Mouse (Mus musculus) layer of hippocampus, postnatal 10 days (tissue): ENCODE results near the gene Cdk20. TPM values are rescaled to one million over a fixed set of nuclear protein-coding genes. Genes with fewer than 3 reads are reported as not detected.
A peak's percentile ranks its signal among the peaks of the same experiment; 100 is the strongest.

Experiments
- DNase-seq, 2 experiments: peaks; one replicate each; pipeline ENCODE4 v3.0.0; 2021; ENCODE audit warnings: low spot score in 2 of 2
- long read RNA-seq: library from polyadenylated mRNA; stranded (forward); transcript quantifications from one replicate; pipeline ENCODE4 v2.0.0, GENCODE M21; 2023
- total RNA-seq, 2 experiments: library from RNA; stranded (reverse); gene quantifications; 2 replicates each; pipeline ENCODE4 v1.2.3; 2021

The Cdk20 gene
- 10 to 100 TPM; 12.9 to 14.8 TPM for total RNA-seq
- long read RNA-seq, full-length matches to known transcripts = 12 of 19 reads
- long read RNA-seq, partial matches to known transcripts = 4 of 19 reads
- long read RNA-seq, other reads (novel, unspliced or antisense) = 3 of 19 reads

DNA sequence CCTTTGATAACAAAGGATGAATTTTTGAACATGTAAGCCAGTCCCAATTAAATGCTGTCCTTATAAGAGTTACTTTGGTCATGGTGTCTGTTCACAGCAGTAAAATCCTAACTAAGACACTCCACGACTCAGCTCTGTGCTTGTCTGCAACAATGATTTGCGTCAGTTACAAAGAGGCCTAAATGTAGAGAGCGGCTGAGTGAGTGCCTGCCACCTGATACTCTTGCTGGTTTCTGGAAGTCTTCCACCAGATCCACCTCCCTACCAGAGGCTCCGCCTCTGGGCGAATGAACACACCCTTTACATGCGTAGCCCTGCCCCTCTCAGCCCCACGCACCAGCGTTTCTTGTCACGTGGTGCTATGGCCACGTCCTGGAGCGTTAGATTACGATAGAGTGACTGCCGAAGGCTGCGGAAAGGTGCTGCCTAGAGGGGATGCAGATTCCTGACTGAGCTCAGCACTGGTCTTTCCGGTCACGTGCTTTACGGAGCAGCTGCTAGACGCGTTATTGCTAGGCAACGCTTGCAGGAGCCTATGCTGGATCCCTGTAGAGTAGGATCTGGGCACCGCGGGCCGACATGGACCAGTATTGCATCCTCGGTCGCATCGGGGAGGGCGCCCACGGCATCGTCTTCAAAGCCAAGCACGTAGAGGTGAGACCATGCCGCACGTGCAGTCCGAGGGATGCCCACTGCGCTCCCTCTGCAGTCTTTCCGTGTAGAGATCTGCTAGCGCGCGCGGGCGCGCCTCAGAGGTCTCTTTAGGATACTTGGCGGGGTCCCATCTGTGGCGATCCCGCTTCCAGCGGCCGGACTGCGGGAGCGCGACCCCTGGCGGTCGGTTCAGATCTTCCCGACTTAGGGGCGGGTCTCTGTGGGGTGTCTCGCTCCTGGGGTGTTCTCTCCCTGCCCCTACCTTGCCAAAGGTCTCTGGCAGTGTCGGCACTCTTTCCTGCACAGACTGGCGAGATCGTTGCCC, at the start of gene Cdk20:
TSS of gene Cdk20 (plus strand) at position 298 of the 979 bp plus-strand sequence.
- DNase-seq = peak; percentile 86 to 88

DNA sequence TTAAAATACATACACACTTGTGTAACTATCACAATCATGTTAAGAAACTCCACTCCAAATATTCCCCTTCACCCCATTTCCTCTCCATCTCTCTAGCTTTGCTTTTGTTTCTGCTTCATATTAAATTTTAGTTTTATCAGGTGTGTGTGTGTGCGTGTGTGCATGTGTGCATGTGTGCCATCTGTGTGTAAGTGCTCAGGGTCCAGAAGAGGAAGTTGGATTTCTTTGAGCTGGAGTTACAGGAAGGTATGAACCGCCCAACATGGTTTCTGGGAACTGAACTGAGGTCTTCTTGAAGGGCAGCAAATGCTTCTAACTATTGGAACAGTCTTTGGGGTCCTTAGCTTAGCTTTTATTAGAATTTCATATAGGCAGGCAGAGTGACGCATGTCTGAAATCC, 47.2 kb upstream of the Cdk20 start:
- no peak for DNase-seq

DNA sequence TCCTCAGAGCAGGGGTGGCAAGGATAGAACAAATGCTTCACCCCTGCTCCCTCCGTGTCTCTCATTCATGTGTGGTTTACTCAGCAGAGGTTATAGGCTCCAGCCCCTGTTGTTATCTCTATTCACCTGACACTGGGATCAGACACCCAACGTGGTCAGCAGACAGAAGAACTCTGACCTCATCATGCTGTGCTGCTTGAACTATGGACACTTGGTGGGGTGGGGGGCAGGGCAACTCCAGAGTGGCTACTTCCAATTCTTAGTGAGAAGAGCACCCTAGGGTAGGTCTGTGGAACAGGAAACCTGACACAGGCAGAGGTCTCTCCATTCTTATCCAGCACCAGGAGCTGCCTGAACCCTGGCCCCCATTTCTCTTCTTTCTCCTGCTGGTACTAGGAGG, 46.1 kb upstream of the Cdk20 start:
- DNase-seq = no peak

DNA sequence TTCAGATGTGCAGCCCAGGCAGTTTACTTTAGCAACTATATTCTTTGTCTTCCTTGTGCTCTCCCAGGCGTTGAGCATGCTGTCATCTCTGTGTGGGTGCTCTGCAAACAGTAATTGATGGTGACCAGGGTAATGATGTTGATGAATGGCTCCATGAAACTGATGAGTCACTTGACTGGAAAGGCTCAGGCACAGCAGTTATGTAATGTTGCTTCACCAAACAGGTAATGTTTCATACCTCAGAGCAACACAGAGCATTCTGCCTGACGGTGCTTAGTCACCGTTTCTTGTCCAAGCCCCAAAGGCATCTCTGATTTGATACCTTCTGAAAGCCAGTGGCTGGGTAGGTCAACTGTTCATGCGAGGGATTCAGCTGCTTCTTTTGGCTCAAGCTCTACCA, 43.7 kb upstream of the Cdk20 start:
- no peak for DNase-seq

DNA sequence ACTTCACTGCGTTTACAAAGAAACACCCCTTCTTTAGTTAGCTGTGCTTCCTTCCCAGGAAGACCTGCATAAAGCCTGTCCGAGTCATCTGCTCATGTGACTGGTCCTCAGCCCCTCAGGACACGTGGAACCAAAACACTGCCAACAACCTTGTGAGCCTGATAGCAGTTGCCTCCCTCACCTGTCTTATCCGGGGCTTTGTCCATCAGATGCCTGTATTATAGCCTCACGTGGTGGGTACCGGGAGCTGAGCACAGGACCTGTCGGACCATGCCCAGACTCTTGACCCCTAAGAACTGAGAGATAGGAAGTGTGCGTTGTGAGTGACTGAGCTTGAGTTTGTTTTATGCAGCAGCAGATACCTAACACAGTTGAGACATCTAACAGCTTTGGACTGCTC, 35.1 kb upstream of the Cdk20 start:
- no peak for DNase-seq

DNA sequence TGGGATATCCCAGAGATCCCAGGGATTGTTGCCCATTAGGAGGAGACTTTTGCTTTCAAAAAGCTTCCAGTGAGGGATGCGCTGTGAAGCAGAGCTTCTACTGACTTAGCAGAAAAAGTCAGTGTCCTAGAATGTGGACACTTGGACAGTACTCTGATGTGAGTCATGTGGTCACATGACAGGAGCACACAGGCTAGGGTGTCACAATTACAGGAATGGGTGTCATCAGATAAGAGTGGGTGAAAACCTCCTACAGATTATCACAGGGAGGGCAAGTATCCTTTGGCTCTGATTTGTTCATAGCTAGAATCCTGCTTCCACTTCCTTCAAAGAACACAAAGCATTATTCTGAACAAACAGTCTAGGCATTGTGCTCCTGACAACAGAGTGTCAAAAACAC, 34.0 kb upstream of the Cdk20 start:
- no peak for DNase-seq

DNA sequence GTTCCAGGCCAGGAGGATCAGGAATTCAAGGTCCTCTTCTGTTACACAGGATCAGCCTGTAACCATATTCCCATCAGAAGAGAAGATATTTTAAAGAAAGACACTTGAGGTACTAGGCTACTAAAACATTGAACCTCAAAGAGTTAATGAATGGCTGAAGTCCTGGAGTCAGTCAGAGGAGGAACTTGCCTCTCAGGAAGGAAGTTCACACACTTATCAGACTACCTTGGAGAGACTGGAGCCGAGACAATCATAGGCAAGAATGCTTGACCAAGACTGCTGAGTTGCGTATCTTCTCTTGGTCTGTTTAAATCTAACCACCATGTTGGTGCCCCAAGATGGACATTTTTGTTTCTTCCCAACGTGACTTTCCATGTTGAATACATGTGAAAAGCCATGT, 32.2 kb upstream of the Cdk20 start:
- no peak for DNase-seq

DNA sequence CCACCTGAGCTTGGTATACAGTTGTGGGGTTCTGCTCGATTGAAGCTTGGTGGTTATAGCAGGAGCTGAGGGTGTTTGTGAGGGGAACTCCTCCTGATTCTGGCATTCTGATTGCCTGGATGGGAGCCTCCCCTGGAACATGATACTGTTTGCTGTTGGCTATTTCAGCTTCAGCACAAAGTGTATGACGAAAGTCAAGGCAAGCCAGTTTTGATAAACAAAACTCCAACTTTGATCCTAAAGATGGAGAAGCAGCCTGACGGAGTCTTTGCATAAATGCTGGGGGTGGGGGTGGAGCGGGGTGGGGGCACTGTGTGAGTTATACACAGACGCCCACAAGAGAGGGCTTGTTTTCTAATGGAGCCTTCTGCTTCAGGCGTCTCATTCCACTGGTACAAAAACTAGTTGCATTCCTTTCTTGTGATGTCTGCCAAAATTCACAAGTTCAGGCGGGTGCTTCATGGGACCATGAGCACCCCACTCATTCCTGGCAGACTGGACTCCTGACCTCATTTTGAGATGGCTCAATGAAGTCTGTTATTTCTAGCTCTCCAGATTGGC, 31.2 kb upstream of the Cdk20 start:
- peak in 1 of 2 experiments; percentile 13 for DNase-seq

DNA sequence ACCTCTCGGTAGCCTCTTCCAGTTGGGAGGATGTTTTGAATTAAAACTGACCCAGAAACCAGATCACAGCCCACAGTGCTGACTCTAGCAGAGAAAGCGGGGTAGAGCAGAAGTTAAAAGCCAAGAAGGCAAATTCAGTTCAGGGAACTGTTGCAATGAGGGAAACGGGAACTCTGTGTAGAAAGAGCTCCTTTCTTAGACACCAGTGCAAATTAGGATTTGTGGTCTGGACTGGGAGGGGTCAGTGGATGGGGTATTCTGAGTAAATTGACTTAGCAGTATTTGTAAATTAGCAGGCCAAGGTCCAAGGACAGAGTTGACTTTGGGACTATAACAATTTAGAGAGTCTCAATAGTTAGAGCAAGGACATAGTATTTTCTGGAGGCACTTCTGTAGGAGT, 30.1 kb upstream of the Cdk20 start:
- DNase-seq = no peak

DNA sequence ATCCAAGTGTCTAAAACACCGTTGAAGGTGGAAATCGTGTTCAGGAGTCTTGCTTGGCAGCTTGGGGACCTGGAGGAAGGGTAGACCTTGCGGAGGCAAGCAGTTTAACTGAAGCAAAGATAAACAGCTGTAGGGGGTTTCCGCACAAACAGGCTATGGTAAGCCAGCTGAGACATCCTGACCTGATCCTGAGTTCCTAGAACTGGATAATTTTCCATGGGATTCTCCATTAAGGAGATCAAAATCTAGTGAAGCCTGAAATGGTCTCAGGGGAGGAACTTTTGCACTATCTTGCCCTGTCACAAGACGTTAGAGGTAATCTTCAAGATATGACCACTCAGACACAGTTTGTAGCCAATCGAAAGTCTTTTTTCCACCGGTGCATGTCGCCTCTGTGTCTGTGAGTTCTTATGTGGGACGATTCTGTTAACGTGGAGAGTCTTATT, 29.6 kb upstream of the Cdk20 start:
- no peak for DNase-seq

DNA sequence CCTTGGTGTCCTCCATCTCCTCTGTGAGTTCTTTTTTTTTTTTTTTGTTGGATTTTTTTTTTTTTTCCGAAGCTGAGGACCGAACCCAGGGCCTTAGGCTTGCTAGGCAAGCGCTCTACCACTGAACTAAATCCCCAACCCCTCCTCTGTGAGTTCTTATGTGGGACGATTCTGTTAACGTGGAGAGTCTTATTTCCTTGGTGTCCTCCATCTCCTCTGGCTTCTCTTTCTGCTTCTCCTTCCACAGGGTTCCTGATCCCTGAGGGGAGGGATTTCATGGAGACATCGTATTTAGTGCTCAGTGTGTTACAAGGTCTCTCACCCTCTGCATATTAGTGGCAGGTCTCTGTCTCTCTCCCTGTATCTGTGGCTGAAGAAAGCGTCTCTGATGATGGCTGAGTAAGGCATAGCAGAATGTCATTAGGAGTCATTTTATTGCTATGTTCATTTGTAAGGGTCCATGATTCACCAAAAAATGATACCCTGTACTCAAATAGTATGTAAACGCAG, 29.1 kb upstream of the Cdk20 start:
- no peak for DNase-seq

DNA sequence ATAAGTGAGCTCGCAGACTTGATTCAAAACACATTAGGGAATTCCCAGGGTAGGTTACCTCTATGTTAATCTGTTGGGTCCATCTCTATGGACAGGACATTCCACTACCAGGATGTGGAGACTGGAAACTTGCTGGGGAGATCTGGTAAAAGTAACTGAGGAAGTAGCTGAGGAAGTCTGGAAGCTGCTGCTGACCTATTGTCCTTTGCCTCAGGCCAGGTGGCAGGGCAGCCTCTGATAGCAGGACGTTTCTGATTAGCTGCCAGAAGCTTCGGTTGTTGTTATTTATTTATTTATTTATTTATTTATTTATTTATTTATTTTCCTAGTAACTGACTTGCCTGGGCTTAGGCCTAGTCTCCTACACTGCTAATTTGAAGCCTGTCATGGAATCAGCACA, 28.6 kb upstream of the Cdk20 start:
- DNase-seq = no peak

DNA sequence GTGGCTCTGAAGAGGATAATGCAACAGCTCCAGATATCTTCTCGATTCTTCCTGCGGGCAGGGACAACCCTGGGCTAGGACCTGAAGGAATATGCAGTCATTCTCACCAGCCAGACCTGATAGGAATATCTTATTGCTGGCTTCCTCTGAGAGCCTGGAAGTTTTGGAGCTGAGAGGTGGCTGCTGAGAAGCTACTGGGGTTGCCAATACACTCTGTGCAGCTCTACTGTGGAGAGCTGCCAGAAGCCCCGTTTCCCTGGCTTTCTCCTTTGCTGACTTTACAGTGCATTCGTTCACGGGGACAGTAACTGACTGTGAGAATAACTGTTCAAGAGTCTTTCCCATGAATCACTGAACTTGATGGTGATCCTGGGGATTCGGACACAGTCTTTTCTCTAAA, 26.6 kb upstream of the Cdk20 start:
- DNase-seq = peak; percentile 31 to 49

DNA sequence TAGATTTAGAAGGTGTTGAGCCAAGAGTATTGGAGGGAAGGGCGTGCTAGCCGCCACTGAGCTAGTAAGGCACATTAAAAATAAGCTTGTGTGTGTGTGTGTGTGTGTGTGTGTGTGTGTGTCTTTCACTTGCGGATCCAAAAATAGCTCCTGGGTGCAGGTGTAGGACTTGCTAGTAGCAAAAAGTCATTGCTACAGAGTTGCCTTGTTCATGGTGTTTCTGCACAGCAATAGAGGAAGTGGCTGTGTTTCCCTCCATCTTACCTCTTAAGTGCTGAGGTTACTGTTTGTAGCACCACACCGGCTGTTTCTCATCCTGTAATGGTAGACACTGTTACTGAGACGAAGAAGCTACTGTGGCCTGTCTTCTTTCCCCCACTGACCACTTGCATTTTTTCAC, 24.1 kb upstream of the Cdk20 start:
- no peak for DNase-seq

DNA sequence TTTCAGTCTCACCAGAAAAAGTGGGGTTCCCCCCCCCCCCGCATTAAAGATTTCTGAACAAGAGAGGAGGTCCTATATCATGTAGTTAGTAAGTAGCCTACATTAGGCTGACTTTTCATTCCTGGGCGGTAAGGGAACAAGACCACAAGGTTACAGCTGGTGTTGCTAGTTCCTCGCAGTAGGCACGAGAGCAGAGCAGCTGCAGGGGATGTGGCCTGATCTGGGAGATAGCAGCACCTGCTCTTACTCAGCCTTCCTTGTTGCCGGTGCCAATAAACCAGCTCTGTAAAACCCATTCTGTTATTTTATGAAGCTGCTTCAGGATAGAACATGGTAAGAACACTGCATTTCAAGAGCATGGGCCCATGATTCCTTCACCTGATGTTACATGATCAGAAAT, 21.5 kb upstream of the Cdk20 start:
- DNase-seq = no peak

DNA sequence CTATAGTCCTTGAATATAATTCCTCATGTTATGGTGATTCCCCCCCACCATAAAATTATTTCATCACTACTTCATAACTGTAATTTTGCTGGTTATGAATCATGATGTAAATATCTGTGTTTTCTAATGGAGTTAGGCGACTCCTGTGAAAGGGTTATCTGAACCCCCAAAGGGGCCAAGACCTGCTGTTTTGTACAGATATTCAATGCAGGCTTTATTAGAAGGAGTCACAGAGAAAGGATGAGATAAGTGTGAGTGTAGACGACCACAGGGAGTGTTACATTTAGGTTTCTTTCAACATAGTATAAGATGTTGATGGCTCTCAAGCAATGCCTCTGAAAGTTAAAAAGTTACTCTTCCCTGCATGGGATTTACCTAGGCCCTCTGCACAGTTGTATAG, 20.8 kb upstream of the Cdk20 start:
- DNase-seq = no peak

DNA sequence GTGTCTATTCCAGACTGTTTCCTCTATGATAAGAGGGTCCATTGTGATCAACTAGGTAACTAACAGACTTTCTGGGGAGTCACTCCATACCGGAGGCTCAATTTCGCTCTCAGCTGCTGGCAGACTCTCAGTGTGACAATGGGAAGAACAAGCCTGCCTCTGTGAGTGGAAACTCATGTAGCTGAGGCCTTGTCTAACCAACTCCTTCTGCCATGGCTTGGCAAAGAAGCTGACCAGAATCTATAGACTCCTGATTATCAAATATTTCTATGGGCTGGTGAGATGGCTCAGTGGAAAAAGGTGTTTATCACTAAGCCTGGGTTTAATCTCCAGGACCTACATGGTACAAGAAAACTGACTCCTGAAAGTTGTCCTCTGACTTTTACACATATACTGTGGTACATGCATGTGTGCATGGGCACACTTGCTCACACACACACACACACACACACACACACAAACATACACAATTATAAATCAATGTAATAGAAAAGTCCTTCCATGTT, 19.3 kb upstream of the Cdk20 start:
- no peak for DNase-seq

DNA sequence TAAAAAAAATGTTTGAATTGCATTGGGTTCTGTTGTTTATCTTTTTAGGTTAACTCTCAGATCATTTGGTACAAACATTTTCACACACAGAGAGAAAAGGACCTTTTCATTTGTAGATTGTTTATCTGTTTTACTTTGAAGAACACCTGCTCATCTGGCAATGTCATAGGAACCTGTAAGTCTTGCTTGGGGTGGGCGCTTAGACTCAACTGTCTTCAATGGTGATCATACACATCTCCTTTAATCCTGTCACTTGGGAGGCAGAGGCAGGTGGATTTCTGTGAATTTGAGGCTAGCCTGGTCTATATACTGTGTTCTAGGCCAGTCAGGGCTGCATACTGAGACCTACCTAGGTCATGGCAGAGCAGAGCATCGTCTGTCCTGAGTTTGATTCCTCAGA, 16.5 kb upstream of the Cdk20 start:
- no peak for DNase-seq

DNA sequence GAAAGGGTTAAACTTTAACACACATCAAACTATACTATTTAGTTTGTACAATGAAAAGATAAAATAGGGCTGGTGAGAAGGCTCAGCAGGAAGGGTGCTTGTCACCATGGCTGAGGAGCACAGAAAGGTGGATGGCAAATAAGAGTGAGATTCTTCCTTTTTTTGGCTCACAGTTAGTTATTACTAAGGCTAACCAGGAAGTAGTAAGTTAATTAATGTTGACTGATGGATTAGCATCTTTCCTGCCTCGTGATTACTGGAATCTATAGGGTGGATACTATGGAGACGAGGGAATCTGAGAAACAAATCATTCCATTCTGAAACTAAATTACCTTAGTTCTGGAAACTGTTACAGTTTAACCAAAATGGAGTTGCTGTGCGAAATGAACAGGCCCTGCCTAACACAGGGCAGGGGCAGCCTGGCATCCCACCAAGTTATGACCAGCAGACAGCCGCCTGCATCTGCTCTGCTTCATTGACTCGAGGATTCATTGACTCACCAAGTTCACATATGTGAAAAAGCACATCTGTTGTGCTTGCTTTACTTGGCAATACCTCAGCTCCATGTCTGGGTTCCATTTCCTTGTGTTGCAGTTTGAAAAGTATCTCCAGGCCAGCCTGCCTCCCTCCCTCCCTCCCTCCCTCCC, 15.0 kb upstream of the Cdk20 start:
- DNase-seq = no peak

DNA sequence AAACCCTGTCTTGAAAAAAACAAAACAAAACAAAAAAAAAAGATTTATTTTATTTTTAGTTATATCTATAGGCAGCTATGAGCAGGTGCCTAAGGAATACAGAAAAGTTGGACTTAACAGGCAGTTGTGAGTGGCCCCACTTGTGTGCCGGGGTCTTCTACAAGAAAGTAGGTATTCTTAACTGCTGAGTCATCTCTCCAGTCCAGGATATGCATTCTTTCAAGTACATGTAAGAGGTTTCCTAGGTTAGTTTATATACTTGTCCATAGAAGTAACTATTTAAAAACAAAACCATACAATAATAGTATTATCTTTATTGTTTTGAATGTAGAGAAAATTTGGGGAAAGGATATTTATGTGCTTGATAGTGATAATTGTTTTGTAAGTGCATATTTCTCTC, 11.3 kb upstream of the Cdk20 start:
- no peak for DNase-seq

DNA sequence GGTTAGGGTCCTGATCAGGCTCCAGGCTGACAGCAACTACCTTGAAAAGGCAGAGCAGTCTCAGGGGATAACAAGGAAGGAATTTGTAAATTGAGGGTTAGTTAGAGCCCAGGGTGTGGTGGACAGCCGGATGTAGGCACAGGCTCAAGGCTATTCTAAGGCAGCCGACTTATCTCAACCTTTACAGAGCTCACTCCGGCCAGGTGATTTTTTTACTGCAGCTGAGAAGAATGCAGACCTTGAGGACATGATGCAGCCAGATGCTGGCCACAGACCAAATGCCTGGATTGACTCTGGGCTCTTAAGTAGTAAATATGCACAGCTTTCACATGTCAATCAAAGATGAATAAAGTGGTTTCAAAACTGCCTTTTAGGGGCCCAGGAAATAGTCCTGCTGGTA, 10.7 kb upstream of the Cdk20 start:
- DNase-seq = no peak
